Mouse (Mus musculus) testis, adult 2 months (tissue): ENCODE data around the gene 1110032A03Rik.

Experiments used
- CTCF ChIP-seq: fragments of 200-500 bp; IDR thresholded peaks from 2 replicates; pipeline ENCODE4 v1.5.1; 2012; ENCODE audit warnings: low read depth, mild to moderate bottlenecking, inconsistent platforms, low read length, moderate library complexity; ENCODE audit not compliant: control insufficient read depth, insufficient read depth, insufficient replicate concordance
- POLR2A ChIP-seq: fragments of 200-500 bp; IDR thresholded peaks from 2 replicates; pipeline ENCODE4 v1.6.1; 2012; ENCODE audit warnings: low read depth, mild to moderate bottlenecking, inconsistent platforms, low read length, moderate library complexity; ENCODE audit not compliant: control insufficient read depth

DNA sequence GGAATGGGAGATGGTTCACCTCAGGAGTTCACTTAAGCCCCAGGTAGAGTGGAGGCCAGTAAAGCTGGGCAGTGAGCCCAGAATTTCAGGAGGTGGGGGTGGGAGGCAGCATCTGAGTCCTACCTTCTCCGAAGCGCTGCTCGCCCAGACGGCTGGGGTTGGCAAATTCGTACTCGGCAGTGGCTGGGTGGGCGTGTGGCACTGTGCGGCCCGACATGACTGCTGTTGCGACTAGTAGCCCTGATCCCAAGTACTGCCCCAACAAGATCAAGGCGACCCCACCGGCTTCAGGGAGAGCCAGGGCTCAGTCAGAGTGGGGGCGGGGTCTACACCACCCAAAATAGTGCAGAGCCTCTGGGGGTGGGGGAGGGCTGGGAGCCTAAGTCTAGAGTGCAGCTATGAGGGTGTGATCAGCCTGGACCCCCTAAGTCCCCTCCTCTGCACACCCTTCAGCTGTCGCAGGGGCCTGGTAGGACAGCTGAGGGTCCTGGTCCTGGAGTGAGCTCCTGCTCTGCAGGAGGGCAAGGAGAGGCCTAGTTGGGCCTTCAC, 23.2 kb downstream of the 1110032A03Rik start, which contains the start of gene Hspb2:
- TF ChIP-seq CTCF (no peak), POLR2A (no peak)
